Comparison of ENCODE assay signal across 21 mouse cellular contexts in genomic region chr12:69214393-69214792, GRCm38 (mm10). TPM values are rescaled to one million over a fixed set of nuclear protein-coding genes. Genes with fewer than 3 reads are reported as not detected.
DNase-seq lines count a peak whose midpoint lies in the region; ATAC-seq and TF ChIP-seq lines count a peak whose summit lies in the region.
"Had no signal": no experiment of that assay in that cellular context is flagged by ENCODE, and none has a peak within 500 bp of the region (broad histone marks: within the 10 kb centered on the region; RNA-seq: fewer than 3 reads in every experiment).

No protein-coding gene starts in this region.

- H3K4me2 ChIP-seq in heart, embryonic 12.5 days: no peak overlapping the region
- no peak overlapping the region for H3K4me2 ChIP-seq in CH12.LX (ENCODE audit: insufficient read depth, low read depth, poor library complexity, severe bottlenecking)
- no peak overlapping the region for H3K4me2 ChIP-seq in intestine, postnatal 0 days (replicated peaks; ENCODE audit: low read depth)
- H3K4me2 ChIP-seq: embryonic facial prominence, embryonic 12.5 days; embryonic facial prominence, embryonic 15.5 days; heart, embryonic 13.5 days; hindbrain, embryonic 14.5 days had no signal

- no peak for TF ChIP-seq POLR2A in CH12.LX (IDR thresholded peaks at IDR 0.05; ENCODE audit: low read depth, low read length)

- dilution Hi-C loops in CH12.LX (cut with MboI; ENCODE audit: extremely low pct_ligation_motif_present, extremely low pct_unique_long_range_greater_than_20kb, low sequenced_read_pairs): no loop called here

- H3K79me2 ChIP-seq in CH12.LX (replicated peaks; ENCODE audit: control insufficient read depth, extremely low read depth, insufficient read depth, poor library complexity, severe bottlenecking): no peaks in the 10 kb centered on the region

- H3K27me3 ChIP-seq in heart, embryonic 12.5 days (replicated peaks): no peaks in the 10 kb centered on the region
- no peaks in the 10 kb centered on the region for H3K27me3 ChIP-seq in CH12.LX (replicated peaks)
- no peaks in the 10 kb centered on the region for H3K27me3 ChIP-seq in intestine, postnatal 0 days (replicated peaks; ENCODE audit: control insufficient read depth, insufficient read depth, low read length)
- H3K27me3 ChIP-seq: embryonic facial prominence, embryonic 12.5 days; embryonic facial prominence, embryonic 15.5 days; heart, embryonic 13.5 days had no signal

- no peak for ATAC-seq in heart, embryonic 12.5 days (ENCODE audit: insufficient number of reproducible peaks, low FRiP score)
- ATAC-seq in common myeloid progenitor, adult 5-6 weeks (replicated peaks; ENCODE audit: low read depth, poor library complexity, severe bottlenecking): peak; percentile 69
- peak; percentile 78 for ATAC-seq in megakaryocyte progenitor cell, adult 5-6 weeks (replicated peaks; ENCODE audit: poor library complexity)
- ATAC-seq in intestine, postnatal 0 days: no peak
- ATAC-seq: forebrain, postnatal 0 days; hindbrain, postnatal 0 days; inflammation-experienced regulatory T-cells, adult 6 months; intestine, embryonic 16.5 days had no signal

- no peak for TF ChIP-seq RAD21 in CH12.LX (IDR thresholded peaks at IDR 0.05; ENCODE audit: low read depth, low read length)

- no peak overlapping the region for H3K4me3 ChIP-seq in heart, embryonic 12.5 days
- H3K4me3 ChIP-seq in CH12.LX (replicated peaks in 1 of 3; ENCODE audit: low read depth in 2 of 3, low read length in 2 of 3, poor library complexity in 1 of 3): no peak overlapping the region
- H3K4me3 ChIP-seq in intestine, postnatal 0 days (ENCODE audit: low read depth, low read length): no peak overlapping the region
- H3K4me3 ChIP-seq: embryonic facial prominence, embryonic 12.5 days; embryonic facial prominence, embryonic 15.5 days; heart, adult 2 months; heart, embryonic 13.5 days had no signal

- H3K9me3 ChIP-seq in heart, embryonic 12.5 days (replicated peaks): no peaks in the 10 kb centered on the region
- no peaks in the 10 kb centered on the region for H3K9me3 ChIP-seq in CH12.LX (replicated peaks; ENCODE audit: low read length)
- H3K9me3 ChIP-seq in intestine, postnatal 0 days (ENCODE audit: control insufficient read depth): no peaks in the 10 kb centered on the region
- H3K9me3 ChIP-seq: embryonic facial prominence, embryonic 12.5 days; embryonic facial prominence, embryonic 15.5 days; heart, embryonic 13.5 days had no signal

- no peak for TF ChIP-seq CTCF in CH12.LX (conservative IDR thresholded peaks at IDR 0.05 in 1 of 2, IDR thresholded peaks at IDR 0.05 in 1 of 2; ENCODE audit: low read depth in 2 of 2, low read length in 2 of 2)
- no peak for TF ChIP-seq CTCF in intestine, postnatal 0 days (IDR thresholded peaks at IDR 0.05; ENCODE audit: low read depth)

- 92% methylated on average over 7 of the region's 7 CpGs for WGBS in heart, embryonic 12.5 days
- 90% methylated on average over 7 of the region's 7 CpGs for WGBS in intestine, postnatal 0 days

- no peak overlapping the region for H3K9ac ChIP-seq in heart, embryonic 12.5 days
- H3K9ac ChIP-seq in CH12.LX (ENCODE audit: insufficient read depth, low read depth): no peak overlapping the region
- no peak overlapping the region for H3K9ac ChIP-seq in intestine, postnatal 0 days (ENCODE audit: low read depth, low read length)
- H3K9ac ChIP-seq: embryonic facial prominence, embryonic 12.5 days; embryonic facial prominence, embryonic 15.5 days; forebrain, postnatal 0 days; heart, embryonic 13.5 days; hindbrain, embryonic 14.5 days had no signal

- peaks cover 77% of the 10 kb centered on the region for H3K36me3 ChIP-seq in heart, embryonic 12.5 days
- peaks cover 36 to 69% of the 10 kb centered on the region in 2 experiments for H3K36me3 ChIP-seq in CH12.LX (replicated peaks in 1 of 2; ENCODE audit: control insufficient read depth in 1 of 2, insufficient read depth in 1 of 2, low read length in 1 of 2)
- peaks cover 19% of the 10 kb centered on the region for H3K36me3 ChIP-seq in intestine, postnatal 0 days (ENCODE audit: control insufficient read depth, insufficient read depth)

- 0 out of 2 replicates have a peak, but pooled peaks have one; percentile 26 for TF ChIP-seq EP300 in CH12.LX (IDR thresholded peaks at IDR 0.05; ENCODE audit: low read length)

- in situ Hi-C loops in CH12.LX (cut with MboI; ENCODE audit: low pct_ligation_motif_present, low pct_unique_long_range_greater_than_20kb, low sequenced_read_pairs): loop anchor here (25.0 kb wide), 2 partner anchors 373 to 473 kb away; partner anchors contain the start of genes Sos2 and Vcpkmt

- peak; percentile 49 for DNase-seq in heart, adult 11 months
- peak; percentile 70 for DNase-seq in CH12.LX (ENCODE audit: extremely low read depth)
- no peak for DNase-seq in gastrocnemius, adult 8-10 months (ENCODE audit: low spot score in 2 of 2)
- DNase-seq: B cell, adult 2 months; cerebellum, adult 18-20 months; cerebellum, adult 9-10 months; cerebellum, postnatal 14 days had no signal

- H3K4me1 ChIP-seq in heart, embryonic 12.5 days (replicated peaks): 0 out of 2 replicates have a peak, but pooled peaks cover 3% of the 10 kb centered on the region
- H3K4me1 ChIP-seq in CH12.LX (ENCODE audit: control insufficient read depth in 1 of 2, insufficient read depth in 2 of 2): peaks cover 4 to 71% of the 10 kb centered on the region in 2 experiments; a peak in 2 of 4 replicates
- no peaks in the 10 kb centered on the region for H3K4me1 ChIP-seq in intestine, postnatal 0 days (replicated peaks; ENCODE audit: control insufficient read depth, insufficient read depth, low read length)
- H3K4me1 ChIP-seq: embryonic facial prominence, embryonic 12.5 days; embryonic facial prominence, embryonic 15.5 days; heart, embryonic 13.5 days had no signal

- no peak overlapping the region for H3K27ac ChIP-seq in heart, embryonic 12.5 days (ENCODE audit: poor library complexity, severe bottlenecking)
- H3K27ac ChIP-seq in CH12.LX (ENCODE audit: insufficient read depth, low read depth): peak overlapping the region; percentile 10
- H3K27ac ChIP-seq in intestine, postnatal 0 days (ENCODE audit: low read depth, low read length): no peak overlapping the region; the same call in 1 of the 2 replicates
- H3K27ac ChIP-seq: embryonic facial prominence, embryonic 12.5 days; embryonic facial prominence, embryonic 15.5 days; heart, adult 2 months; heart, embryonic 13.5 days; hindbrain, embryonic 14.5 days; hindbrain, postnatal 0 days had no signal

RNA-seq across cellular contexts. Expression of gene Gm49384, which starts 10.3 kb away (rescaled TPM):
- 16.0 and 19.2 TPM in 2 replicates for polyA plus RNA-seq in heart, embryonic 12.5 days (2016; fragmentation: Nextera tagmentation; extraction: Ambion mirVana)
- 23.4 and 24.9 TPM in 2 replicates for total RNA-seq in CH12.LX (2012; rRNA removed)
- 54.9 and 63.9 TPM in 2 replicates for total RNA-seq in CH12.LX (2014; rRNA removed)
- polyA plus RNA-seq in CH12.LX (2012; ENCODE audit: insufficient read length, low read depth): 28.3 and 34.4 TPM in 2 replicates
- 25.5 and 38.6 TPM in 2 replicates for total RNA-seq in common myeloid progenitor, adult 5-6 weeks (2017)
- 22.3 and 24.8 TPM in 2 replicates for total RNA-seq in megakaryocyte progenitor cell, adult 5-6 weeks (2015)
- 22.0 and 22.4 TPM in 2 replicates for total RNA-seq in megakaryocyte progenitor cell, adult 5-6 weeks (2017)
- 9.1 and 9.5 TPM in 2 replicates for polyA plus RNA-seq in intestine, postnatal 0 days (2015; fragmentation: Nextera tagmentation; extraction: Ambion mirVana)
- total RNA-seq in gastrocnemius, adult 8-10 months (2022): 1 to 10 TPM; 1.8 to 2.6 (median 2.1) TPM
- total RNA-seq: hindbrain, postnatal 0 days had no signal
- polyA plus RNA-seq: adrenal gland, adult 2 months; heart, adult 2 months had no signal

RNA-seq across cellular contexts. Expression of gene Pole2, which starts 13.6 kb away (rescaled TPM):
- polyA plus RNA-seq in heart, embryonic 12.5 days (2016; fragmentation: Nextera tagmentation; extraction: Ambion mirVana): 16.7 and 19.7 TPM in 2 replicates
- total RNA-seq in CH12.LX (2012; rRNA removed) (32.6 and 38.3 TPM in 2 replicates), CH12.LX (2014; rRNA removed) (143 and 148 TPM in 2 replicates)
- polyA plus RNA-seq in CH12.LX (2012; ENCODE audit: insufficient read length, low read depth): 37.1 and 37.3 TPM in 2 replicates
- 41.6 and 42.1 TPM in 2 replicates for total RNA-seq in common myeloid progenitor, adult 5-6 weeks (2017)
- total RNA-seq in megakaryocyte progenitor cell, adult 5-6 weeks (2015): 65.0 and 70.8 TPM in 2 replicates
- 50.8 and 69.6 TPM in 2 replicates for total RNA-seq in megakaryocyte progenitor cell, adult 5-6 weeks (2017)
- polyA plus RNA-seq in intestine, postnatal 0 days (2015; fragmentation: Nextera tagmentation; extraction: Ambion mirVana): 5.4 and 6.7 TPM in 2 replicates
- under 1 TPM in 3 of 4 experiments, not detected in 1; 0.15 to 0.27 (median 0.24) TPM for total RNA-seq in gastrocnemius, adult 8-10 months (2022)

RNA-seq across cellular contexts. Expression of gene Dnaaf2, which starts 16.2 kb away (rescaled TPM):
- 8.1 and 9.1 TPM in 2 replicates for polyA plus RNA-seq in heart, embryonic 12.5 days (2016; fragmentation: Nextera tagmentation; extraction: Ambion mirVana)
- total RNA-seq in CH12.LX (2012; rRNA removed) (8.4 and 9.7 TPM in 2 replicates), CH12.LX (2014; rRNA removed) (26.6 and 28.6 TPM in 2 replicates)
- polyA plus RNA-seq in CH12.LX (2012; ENCODE audit: insufficient read length, low read depth): 3.7 and 6.9 TPM in 2 replicates
- 3.0 and 6.5 TPM in 2 replicates for total RNA-seq in common myeloid progenitor, adult 5-6 weeks (2017)
- total RNA-seq in megakaryocyte progenitor cell, adult 5-6 weeks (2015): 6.0 and 6.3 TPM in 2 replicates
- total RNA-seq in megakaryocyte progenitor cell, adult 5-6 weeks (2017): 5.3 and 7.5 TPM in 2 replicates
- polyA plus RNA-seq in intestine, postnatal 0 days (2015; fragmentation: Nextera tagmentation; extraction: Ambion mirVana): 2.9 and 3.4 TPM in 2 replicates
- under 1 TPM; 0.29 to 0.91 (median 0.54) TPM for total RNA-seq in gastrocnemius, adult 8-10 months (2022)

RNA-seq across cellular contexts. Expression of gene Gm49383, which starts 17.5 kb away (rescaled TPM):
- polyA plus RNA-seq in heart, embryonic 12.5 days (2016; fragmentation: Nextera tagmentation; extraction: Ambion mirVana): 18.5 and 19.4 TPM in 2 replicates
- total RNA-seq in CH12.LX (2012; rRNA removed) (21.3 and 23.6 TPM in 2 replicates), CH12.LX (2014; rRNA removed) (45.9 and 52.1 TPM in 2 replicates)
- polyA plus RNA-seq in CH12.LX (2012; ENCODE audit: insufficient read length, low read depth): 16.0 and 19.1 TPM in 2 replicates
- total RNA-seq in common myeloid progenitor, adult 5-6 weeks (2017): 43.1 and 49.1 TPM in 2 replicates
- 4.9 and 6.8 TPM in 2 replicates for total RNA-seq in megakaryocyte progenitor cell, adult 5-6 weeks (2015)
- 31.7 and 39.3 TPM in 2 replicates for total RNA-seq in megakaryocyte progenitor cell, adult 5-6 weeks (2017)
- polyA plus RNA-seq in intestine, postnatal 0 days (2015; fragmentation: Nextera tagmentation; extraction: Ambion mirVana): 9.9 and 10.2 TPM in 2 replicates
- 1 to 10 TPM; 1.9 to 3.9 (median 2.7) TPM for total RNA-seq in gastrocnemius, adult 8-10 months (2022)

RNA-seq across cellular contexts. Expression of gene Klhdc1, which starts 26.6 kb away (rescaled TPM):
- 7.7 and 8.0 TPM in 2 replicates for polyA plus RNA-seq in heart, embryonic 12.5 days (2016; fragmentation: Nextera tagmentation; extraction: Ambion mirVana)
- total RNA-seq in CH12.LX (2012; rRNA removed) (4.2 and 6.4 TPM in 2 replicates), CH12.LX (2014; rRNA removed) (8.2 TPM in 2 replicates)
- 5.9 and 7.2 TPM in 2 replicates for polyA plus RNA-seq in CH12.LX (2012; ENCODE audit: insufficient read length, low read depth)
- total RNA-seq in common myeloid progenitor, adult 5-6 weeks (2017): 7.8 and 9.2 TPM in 2 replicates
- total RNA-seq in megakaryocyte progenitor cell, adult 5-6 weeks (2015): 3.6 and 4.0 TPM in 2 replicates
- total RNA-seq in megakaryocyte progenitor cell, adult 5-6 weeks (2017): 4.4 and 10.1 TPM in 2 replicates
- polyA plus RNA-seq in intestine, postnatal 0 days (2015; fragmentation: Nextera tagmentation; extraction: Ambion mirVana): 8.1 and 8.3 TPM in 2 replicates
- total RNA-seq in gastrocnemius, adult 8-10 months (2022): 10 to 100 TPM; 22.0 to 28.8 (median 24.8) TPM

Comparison
In these comparisons a context has a peak if more than half of its experiments do, and no peak if none do; other contexts are left out.
1. DNase-seq: peak in heart, adult 11 months (single experiment) and CH12.LX (single experiment); none in gastrocnemius, adult 8-10 months (0 of 2).
2. ATAC-seq: peak in common myeloid progenitor, adult 5-6 weeks (single experiment) and megakaryocyte progenitor cell, adult 5-6 weeks (single experiment); none in heart, embryonic 12.5 days (single experiment) and intestine, postnatal 0 days (single experiment).
3. RNA of gene Pole2, which starts 13.6 kb away (total RNA-seq): 32.6 to 148 TPM in CH12.LX, 50.8 to 70.8 TPM in megakaryocyte progenitor cell, adult 5-6 weeks and 41.6 to 42.1 TPM in common myeloid progenitor, adult 5-6 weeks; 0.15 to 0.27 TPM in gastrocnemius, adult 8-10 months; every median in the first group is over 10 times any median in the second.